Mouse (Mus musculus) gastrocnemius, postnatal 36 days (tissue): ENCODE data around the gene 6030498E09Rik. TPM values are rescaled to one million over a fixed set of nuclear protein-coding genes. Genes with fewer than 3 reads are reported as not detected.

Experiments
- DNase-seq, 2 experiments: peaks; one replicate each; pipeline ENCODE4 v3.0.0; 2022
- intact Hi-C: fragments of 180-260 bp; cut with DNase I; formaldehyde crosslinking; loops from one replicate; pipeline ENCODE4 v1.15.1; 2025
- long read RNA-seq, 2 experiments: library from polyadenylated mRNA; stranded (forward); transcript quantifications; one replicate each; pipeline ENCODE4 v2.0.0; 2021
- microRNA-seq, 2 experiments: library from miRNA; unstranded; fragments of <30 nt; microRNA quantifications; one replicate each; pipeline ENCODE4 v1.2.0; 2021
- total RNA-seq, 2 experiments: library from RNA; stranded (reverse); gene quantifications; 2 replicates each; pipeline ENCODE4 v1.2.3; 2021

The 6030498E09Rik gene
- not detected for total RNA-seq
- long read RNA-seq, experiment 1 = 0 reads
- long read RNA-seq, experiment 2 = 0 reads

- intact Hi-C loops = loop anchor here (10.0 kb wide), 1 partner anchor 258 kb away; no protein-coding TSS in a partner anchor
Measured at GRCm38 (mm10) chrX:38772478-38772877, at the start of gene 6030498E09Rik. TSS of gene 6030498E09Rik (plus strand) at chrX:38772671.

GRCm38 (mm10) chrX:38730081-38730480 is 42.4 kb upstream of the 6030498E09Rik start:
- intact Hi-C loops = no loop called here
- DNase-seq = no peak

More at GRCm38 (mm10) chrX:38772478-38772877, at the start of gene 6030498E09Rik:
- DNase-seq = no peak

- intact Hi-C loops = no loop called here
- no peak for DNase-seq
Measured at GRCm38 (mm10) chrX:38730639-38731038, 41.8 kb upstream of the 6030498E09Rik start.

GRCm38 (mm10) chrX:38733683-38734082 is 38.8 kb upstream of the 6030498E09Rik start:
- no peak for DNase-seq
- intact Hi-C loops = no loop called here

- intact Hi-C loops = no loop called here
- no peak for DNase-seq
Measured at GRCm38 (mm10) chrX:38734916-38735880, 37.3 kb upstream of the 6030498E09Rik start.

GRCm38 (mm10) chrX:38771453-38771852 is 1.0 kb upstream of the 6030498E09Rik start:
- intact Hi-C loops = loop anchor here (10.0 kb wide), 1 partner anchor 257 kb away; no protein-coding TSS in a partner anchor
- DNase-seq = no peak

GRCm38 (mm10) chrX:38771886-38772285 is 585 bp upstream of the 6030498E09Rik start:
- DNase-seq = no peak
- intact Hi-C loops = loop anchor here (10.0 kb wide), 1 partner anchor 257 kb away; no protein-coding TSS in a partner anchor

- DNase-seq = no peak
- intact Hi-C loops = no loop called here
Measured at GRCm38 (mm10) chrX:38794373-38794772, 21.9 kb downstream of the 6030498E09Rik start.

- no peak for DNase-seq
- intact Hi-C loops = no loop called here
Measured at GRCm38 (mm10) chrX:38813934-38814333, 41.5 kb downstream of the 6030498E09Rik start.

- no peak for DNase-seq
- intact Hi-C loops = no loop called here
Measured at GRCm38 (mm10) chrX:38816841-38817240, 44.4 kb downstream of the 6030498E09Rik start.

GRCm38 (mm10) chrX:38958571-38958970 is 186.1 kb downstream of the 6030498E09Rik start:
- no peak for DNase-seq
- intact Hi-C loops = no loop called here

GRCm38 (mm10) chrX:38996265-38996664 is 223.8 kb downstream of the 6030498E09Rik start:
- intact Hi-C loops = no loop called here
- no peak for DNase-seq

Small RNA genes lying within 50 kb of the gene (microRNA-seq; reads per million reads assigned to microRNA genes)
- 0 reads per million in 2 experiments for gene Gm25642

Other genes starting within 250 kb of the 6030498E09Rik start
- 1 to 10 TPM; 9.1 to 9.3 TPM for gene Cul4b, start 196.5 kb upstream of the 6030498E09Rik start, total RNA-seq
- gene Mcts1, start 172.1 kb upstream of the 6030498E09Rik start, total RNA-seq = 10 to 100 TPM; 43.0 to 43.9 TPM
- 1 to 10 TPM; 8.7 to 9.6 TPM for gene C1galt1c1, start 137.6 kb upstream of the 6030498E09Rik start, total RNA-seq